Mouse (Mus musculus): ENCODE data around the gene Muc3.
"Not testable (repeated sequence)": the region's sequence is repeated elsewhere in the genome, so short reads cannot be mapped to it uniquely, and the experiment has no call there.

The Muc3 gene

DNA sequence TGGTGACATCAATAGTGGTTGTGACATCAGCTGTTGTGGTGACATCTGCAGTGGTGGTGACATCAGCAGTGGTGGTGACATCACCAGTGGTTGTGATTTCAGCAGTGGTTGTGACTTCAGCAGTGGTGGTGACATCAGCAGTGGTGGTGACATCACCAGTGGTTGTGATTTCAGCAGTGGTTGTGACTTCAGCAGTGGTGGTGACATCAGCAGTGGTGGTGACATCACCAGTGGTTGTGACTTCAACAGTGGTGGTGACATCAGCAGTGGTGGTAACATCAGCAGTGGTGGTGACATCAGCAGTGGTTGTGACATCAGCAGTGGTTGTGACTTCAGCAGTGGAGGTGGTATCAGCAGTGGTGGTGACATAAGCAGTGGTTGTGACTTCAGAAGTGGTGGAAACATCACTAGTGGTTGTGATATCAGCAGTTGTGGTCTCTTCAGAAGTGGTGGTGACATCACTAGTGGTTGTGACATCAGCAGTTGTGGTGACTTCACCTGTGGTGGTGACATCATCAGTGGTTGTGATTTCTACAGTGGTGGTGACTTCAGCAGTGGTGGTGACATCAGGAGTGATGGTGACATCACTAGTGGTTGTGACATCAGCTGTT is at the start of gene Muc3:
Muc3 (minus strand) TSS at position 51 of the 611 bp plus-strand sequence.
- DNase-seq (ENCODE audit: low spot score in 2 of 2): not testable (repeated sequence)

GRCm38 (mm10) chr5:137194488-137195120 is 45.5 kb upstream of the Muc3 start:
- DNase-seq (ENCODE audit: low spot score in 2 of 2): no peak

- no peak for DNase-seq (ENCODE audit: low spot score in 2 of 2)
Measured at GRCm38 (mm10) chr5:137193279-137193952, 44.3 kb upstream of the Muc3 start.

GRCm38 (mm10) chr5:137189326-137189725 is 40.2 kb upstream of the Muc3 start:
- DNase-seq (ENCODE audit: low spot score in 2 of 2): peak; percentile 7 to 17

- DNase-seq (ENCODE audit: low spot score in 2 of 2): no peak
Measured at GRCm38 (mm10) chr5:137185362-137185761, 36.2 kb upstream of the Muc3 start.

- DNase-seq (ENCODE audit: low spot score in 2 of 2): peak; percentile 26 to 35
Measured at GRCm38 (mm10) chr5:137179646-137180374, 30.7 kb upstream of the Muc3 start.

- DNase-seq (ENCODE audit: low spot score in 2 of 2): no peak
Measured at GRCm38 (mm10) chr5:137173967-137174366, 24.8 kb upstream of the Muc3 start.

DNA sequence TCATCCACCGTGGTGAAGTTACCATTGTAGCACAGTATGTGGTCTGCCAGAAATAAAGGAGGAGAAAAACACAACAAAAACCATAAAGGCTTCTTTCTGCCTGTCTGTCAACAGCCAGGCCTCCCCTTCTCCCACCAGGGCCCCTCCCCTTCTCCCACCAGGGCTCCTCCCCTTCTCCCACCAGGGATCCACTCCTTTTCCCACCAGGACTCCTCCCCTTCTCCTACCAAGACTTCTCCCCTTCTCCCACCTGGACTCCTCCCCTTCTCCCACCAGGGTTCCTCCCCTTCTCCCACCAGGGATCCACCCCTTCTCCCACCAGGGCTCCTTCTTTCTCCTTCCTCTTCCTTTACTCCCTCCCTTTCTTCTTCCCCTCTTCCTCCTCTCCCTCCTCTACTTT is 23.5 kb upstream of the Muc3 start:
- DNase-seq (ENCODE audit: low spot score in 2 of 2): no peak

DNA sequence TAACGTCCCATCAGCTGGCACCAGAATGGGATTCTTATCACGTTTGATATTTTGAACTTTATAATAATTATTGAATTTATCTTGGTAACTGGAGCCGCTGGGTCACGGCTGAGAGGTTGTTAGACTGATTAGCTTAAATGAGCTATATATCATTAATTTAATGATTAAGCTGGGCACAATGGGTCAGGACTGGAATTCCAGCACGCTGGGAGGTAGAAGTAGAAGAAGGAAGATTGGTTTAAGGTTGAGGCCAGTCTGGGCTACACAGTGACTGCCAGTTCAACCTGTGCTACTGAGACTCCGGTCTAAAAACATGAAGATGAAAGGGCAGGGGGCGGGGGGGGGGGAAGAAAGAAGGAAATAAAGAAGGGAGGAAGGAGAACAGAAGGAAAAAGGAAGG is 22.4 kb upstream of the Muc3 start:
- DNase-seq (ENCODE audit: low spot score in 2 of 2): no peak

DNA sequence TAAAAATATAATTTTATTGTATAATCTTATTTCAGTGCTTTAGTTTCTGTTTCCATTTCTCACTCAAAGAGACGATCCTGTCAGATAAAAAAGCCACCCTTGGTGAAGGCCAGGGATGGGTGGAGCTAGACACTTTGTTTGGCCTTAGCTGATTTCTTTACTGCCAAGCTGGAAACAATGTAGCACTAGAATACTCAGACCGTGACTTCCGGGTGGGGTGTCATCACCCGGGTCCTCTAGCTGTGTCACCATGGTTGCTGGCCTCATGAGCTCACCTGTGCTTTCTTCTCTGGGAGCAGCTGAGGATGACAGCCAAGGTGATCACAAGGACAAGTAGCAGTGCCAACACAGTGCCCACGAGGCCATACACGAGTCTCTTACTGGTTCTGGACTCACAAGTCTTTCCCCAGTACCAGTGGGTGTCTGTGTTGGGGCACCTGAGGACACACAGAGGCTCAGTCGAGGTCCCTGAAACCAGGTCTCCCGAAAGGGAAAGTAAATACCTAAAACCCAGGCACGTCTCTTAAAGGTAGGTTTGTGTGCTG is 21.8 kb upstream of the Muc3 start:
- no peak for DNase-seq (ENCODE audit: low spot score in 2 of 2)

DNA sequence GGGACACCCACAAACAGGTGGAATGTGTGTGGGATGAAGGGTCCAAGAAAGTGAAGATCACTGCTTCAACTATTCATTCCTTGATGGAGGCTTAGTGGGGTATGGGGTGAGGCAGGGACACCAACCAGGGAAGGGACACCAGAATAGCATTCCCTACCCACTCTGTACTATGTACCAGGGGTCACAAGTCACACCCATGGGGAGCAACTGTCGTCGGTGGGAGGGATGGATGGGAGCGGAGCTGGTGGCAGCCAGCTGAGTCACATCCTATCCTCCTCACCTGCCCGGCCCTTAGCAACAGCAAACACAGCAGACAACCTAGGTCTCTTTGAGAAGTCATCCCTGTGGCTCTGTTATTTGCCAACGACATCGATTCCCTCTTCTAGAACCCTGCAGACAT is 18.4 kb upstream of the Muc3 start:
- no peak for DNase-seq (ENCODE audit: low spot score in 2 of 2)

GRCm38 (mm10) chr5:137166012-137166411 is 16.9 kb upstream of the Muc3 start:
- DNase-seq (ENCODE audit: low spot score in 2 of 2): no peak

DNA sequence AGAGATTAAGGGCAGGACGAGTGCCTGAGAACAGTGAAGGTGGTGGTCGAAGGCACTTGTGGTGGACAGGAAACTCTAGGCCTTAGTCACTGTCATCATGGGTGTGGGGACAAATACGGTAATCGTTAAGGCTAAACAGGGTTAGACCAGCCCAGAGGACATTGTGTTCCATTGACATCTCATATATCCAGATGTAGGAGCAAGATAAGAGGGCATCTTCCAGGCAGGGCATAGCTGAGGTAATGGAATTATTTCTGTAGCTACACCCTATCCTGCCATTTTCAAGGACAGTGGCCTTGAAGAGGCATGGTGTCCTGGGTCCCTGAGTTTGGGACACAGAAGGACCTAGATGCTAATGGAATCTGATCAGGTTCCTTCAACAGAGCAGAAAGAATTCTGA is 12.7 kb upstream of the Muc3 start:
- no peak for DNase-seq (ENCODE audit: low spot score in 2 of 2)

DNA sequence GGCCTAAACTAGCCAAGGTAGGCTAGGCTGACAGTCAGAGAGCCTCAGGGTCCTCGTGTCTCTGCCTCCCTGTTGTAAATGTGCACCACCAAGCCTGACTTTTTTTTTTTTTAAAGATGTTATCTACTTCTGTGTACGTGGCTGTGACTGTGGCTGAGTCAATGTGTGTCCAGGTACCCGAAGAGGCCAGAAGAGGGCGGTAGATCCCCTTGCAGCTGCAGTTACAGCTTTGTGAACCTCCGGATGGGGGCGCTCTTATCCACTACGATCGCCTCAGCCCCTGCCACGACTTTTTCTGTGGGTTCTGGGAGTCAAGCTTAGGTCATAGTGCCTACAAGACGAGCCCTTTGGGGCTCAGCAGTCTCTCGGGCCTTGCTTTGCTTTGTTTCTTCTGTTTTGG is 10.3 kb upstream of the Muc3 start:
- peak in 1 of 2 experiments; percentile 7 for DNase-seq (ENCODE audit: low spot score in 2 of 2)

GRCm38 (mm10) chr5:137153289-137153688 is 4.2 kb upstream of the Muc3 start:
- no peak for DNase-seq (ENCODE audit: low spot score in 2 of 2)

GRCm38 (mm10) chr5:137152623-137153022 is 3.5 kb upstream of the Muc3 start:
- no peak for DNase-seq (ENCODE audit: low spot score in 2 of 2)

- no peak for DNase-seq (ENCODE audit: low spot score in 2 of 2)
Measured at GRCm38 (mm10) chr5:137140836-137141235, 8.3 kb downstream of the Muc3 start.

DNA sequence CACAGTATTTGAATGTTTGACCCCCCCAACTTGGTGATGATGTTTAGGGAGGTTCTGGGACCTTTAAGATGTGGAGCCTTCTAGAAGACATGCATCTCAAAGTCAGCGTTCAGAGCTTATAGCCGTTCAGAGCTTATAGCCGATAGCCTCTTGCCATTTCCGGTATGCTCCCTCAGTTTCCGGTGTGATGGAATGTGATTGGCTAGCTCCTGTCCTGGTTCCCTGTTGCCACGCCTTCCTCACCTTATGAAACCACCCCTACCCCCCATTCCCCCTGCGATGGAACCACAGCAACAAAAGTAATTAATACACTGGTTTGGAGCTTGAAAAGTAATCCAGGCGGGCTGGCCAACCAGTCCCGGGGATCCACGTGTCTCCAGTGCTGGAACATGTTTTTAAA is 10.1 kb downstream of the Muc3 start:
- DNase-seq (ENCODE audit: low spot score in 2 of 2): no peak

GRCm38 (mm10) chr5:137134959-137135358 is 14.2 kb downstream of the Muc3 start:
- no peak for DNase-seq (ENCODE audit: low spot score in 2 of 2)

DNA sequence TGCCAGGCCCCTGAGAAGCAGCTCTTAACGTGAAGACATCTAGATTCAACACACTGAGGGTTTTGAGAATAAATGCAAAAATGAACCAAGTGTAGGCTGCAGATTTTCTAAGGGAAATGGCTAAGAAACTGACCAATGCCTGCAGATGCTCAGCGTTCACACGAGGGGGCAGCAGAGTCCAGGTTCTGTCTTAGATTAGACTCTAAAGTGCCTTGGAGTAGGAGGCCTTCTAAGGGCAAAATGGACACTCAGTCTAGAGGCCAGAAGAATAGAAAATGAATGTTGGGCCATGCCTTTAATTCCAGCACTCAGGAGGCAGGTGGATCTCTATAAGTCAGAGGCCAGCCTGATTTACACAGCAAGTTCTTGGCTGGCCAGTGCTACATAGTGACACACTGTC is 17.6 kb downstream of the Muc3 start:
- DNase-seq (ENCODE audit: low spot score in 2 of 2): peak; percentile 47

DNA sequence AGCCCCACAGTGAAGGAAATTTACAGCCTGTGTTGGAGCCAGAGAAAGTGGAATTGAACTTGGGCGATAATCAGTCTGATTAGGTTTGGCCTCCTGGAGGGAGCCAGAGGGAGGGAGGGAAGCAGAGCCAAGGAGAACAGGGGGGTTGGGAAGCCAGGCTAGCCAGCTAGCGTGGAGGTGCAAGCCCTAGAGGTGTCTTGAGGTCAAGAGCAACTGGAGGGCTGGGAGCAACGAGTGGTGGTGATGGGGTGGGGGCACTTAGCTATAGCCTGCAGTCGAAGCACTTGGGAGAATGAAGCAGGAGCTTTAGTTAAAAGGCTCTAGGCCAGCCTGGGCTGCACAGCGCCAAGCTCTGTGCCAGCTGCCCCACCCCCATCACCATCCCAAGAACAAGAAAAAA is 19.8 kb downstream of the Muc3 start:
- no peak for DNase-seq (ENCODE audit: low spot score in 2 of 2)

- no peak for DNase-seq (ENCODE audit: low spot score in 2 of 2)
Measured at GRCm38 (mm10) chr5:137123516-137123915, 25.6 kb downstream of the Muc3 start.
